Mouse (Mus musculus): ENCODE results near the gene Etfdh.

DNA sequence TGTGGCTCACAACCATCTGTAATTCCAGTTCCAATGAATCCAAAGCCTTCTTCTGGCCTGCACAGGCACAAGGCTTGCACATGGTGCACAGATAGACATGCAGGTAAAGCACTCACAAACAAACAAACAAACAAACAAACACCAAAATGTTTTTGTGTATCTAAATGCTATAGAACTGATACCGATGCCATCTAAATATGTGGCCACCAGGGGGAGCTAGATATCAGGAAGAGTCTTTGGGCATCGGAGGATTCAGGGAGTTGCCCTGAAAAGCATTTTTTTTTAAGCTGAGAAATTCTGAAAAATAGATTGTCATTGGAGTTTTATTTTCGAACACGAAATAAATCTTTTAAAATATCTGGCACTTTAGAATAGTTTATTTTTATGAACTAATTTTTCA lies 43.8 kb upstream of the Etfdh start:
- TF ChIP-seq CTCF (IDR thresholded peaks at IDR 0.05) (peak; percentile 87), EP300 (IDR thresholded peaks at IDR 0.05) (no peak)

Data from lung, postnatal 0 days (tissue).